Mouse (Mus musculus): ENCODE data around the gene Olfr638. TPM values are rescaled to one million over a fixed set of nuclear protein-coding genes. Genes with fewer than 3 reads are reported as not detected.
"Not testable (repeated sequence)": the region's sequence is repeated elsewhere in the genome, so short reads cannot be mapped to it uniquely, and the experiment has no call there.

Gene Olfr638
- polyA plus RNA-seq (2015; fragmentation: Nextera tagmentation; extraction: Ambion mirVana): not detected in 2 replicates

DNA sequence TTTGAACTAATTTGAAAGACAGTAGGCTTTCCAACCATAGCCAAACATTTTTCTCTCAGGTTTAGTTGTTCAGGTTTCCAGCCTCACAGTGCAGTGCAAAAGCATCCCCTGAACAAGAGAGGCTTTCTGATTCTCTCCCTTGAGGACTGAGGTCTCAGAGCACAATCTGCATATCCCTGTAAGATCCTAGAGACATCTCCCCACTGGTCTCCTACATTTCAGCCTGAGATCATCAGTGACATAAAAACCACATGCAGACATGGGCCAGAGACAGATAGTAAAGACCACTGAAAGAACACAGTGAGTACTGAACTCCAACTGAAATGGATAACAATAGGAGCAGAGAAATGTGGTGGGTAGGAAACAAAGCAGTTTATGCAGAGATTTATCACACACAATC is at the start of gene Olfr638:
Gene Olfr638 (plus strand): TSS at position 301 of the 400 bp plus-strand sequence.
- no peaks in the 10 kb centered on the region for H3K4me1 ChIP-seq
- no peaks in the 10 kb centered on the region for H3K27me3 ChIP-seq
- no peak within 1 kb of the TSS for H3K27ac ChIP-seq
- ATAC-seq (ENCODE audit: low FRiP score, low read depth): no peak
- no peaks in the 10 kb centered on the region for H3K36me3 ChIP-seq
- H3K9ac ChIP-seq: no peak within 1 kb of the TSS
- no peak within 1 kb of the TSS for H3K4me3 ChIP-seq
- H3K9me3 ChIP-seq: no peaks in the 10 kb centered on the region
- H3K4me2 ChIP-seq (replicated peaks): no peak within 1 kb of the TSS

DNA sequence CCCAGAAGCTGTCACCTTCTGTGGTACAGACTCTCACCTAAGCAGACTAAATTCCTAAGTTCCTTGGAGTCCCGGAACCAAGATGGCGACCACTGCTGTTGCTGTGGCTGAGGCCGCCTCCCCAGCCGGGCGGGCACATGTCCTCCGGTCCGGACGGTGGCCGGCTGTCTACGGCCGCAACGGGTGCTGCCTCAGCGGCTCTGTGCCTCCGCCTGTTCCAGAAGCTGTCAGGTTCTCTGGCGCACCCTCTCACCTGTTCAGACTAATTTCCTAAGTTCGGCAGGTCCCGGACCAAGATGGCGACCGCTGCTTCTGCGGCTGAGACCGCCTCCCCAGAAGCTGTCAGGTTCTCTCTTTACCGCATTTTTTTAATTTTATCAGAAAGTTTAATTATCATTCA is 31.7 kb upstream of the Olfr638 start:
- not testable (repeated sequence) for H3K9ac ChIP-seq; H3K4me1 ChIP-seq; H3K4me3 ChIP-seq; H3K27me3 ChIP-seq; ATAC-seq (ENCODE audit: low FRiP score, low read depth); H3K9me3 ChIP-seq; H3K27ac ChIP-seq; H3K36me3 ChIP-seq; H3K4me2 ChIP-seq (replicated peaks)
- 94% methylated on average over 22 of the region's 22 CpGs for WGBS

DNA sequence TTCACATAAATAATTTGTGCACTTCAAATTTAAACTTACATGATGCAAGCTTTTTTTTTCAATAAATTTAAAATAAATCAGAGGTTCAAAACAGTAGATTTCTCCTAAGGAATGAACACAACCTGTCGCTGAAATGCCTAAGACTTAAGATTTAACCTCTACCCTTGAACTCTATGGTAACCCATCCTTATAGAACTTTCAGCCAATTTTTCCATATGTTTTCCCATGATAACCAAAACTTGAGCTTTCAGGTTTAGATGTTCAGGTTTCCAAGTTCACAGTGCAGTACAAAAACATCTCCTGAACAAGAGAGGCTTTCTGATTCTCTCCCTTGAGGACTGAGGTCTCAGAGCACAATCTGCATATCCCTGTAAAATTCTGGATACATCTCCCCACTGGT is 27.7 kb upstream of the Olfr638 start, which contains the start of gene Olfr635:
Gene Olfr635 (plus strand): TSS at position 301 of the 400 bp plus-strand sequence.
- 71% methylated on average over 1 of the region's 1 CpGs for WGBS
- no peaks in the 10 kb centered on the region for H3K4me1 ChIP-seq
- no peak for ATAC-seq (ENCODE audit: low FRiP score, low read depth)
- no peak within 1 kb of the TSS for H3K4me2 ChIP-seq (replicated peaks)
- H3K27ac ChIP-seq: no peak within 1 kb of the TSS
- H3K9me3 ChIP-seq: no peaks in the 10 kb centered on the region
- no peak within 1 kb of the TSS for H3K4me3 ChIP-seq
- no peaks in the 10 kb centered on the region for H3K36me3 ChIP-seq
- no peaks in the 10 kb centered on the region for H3K27me3 ChIP-seq
- H3K9ac ChIP-seq: no peak within 1 kb of the TSS

DNA sequence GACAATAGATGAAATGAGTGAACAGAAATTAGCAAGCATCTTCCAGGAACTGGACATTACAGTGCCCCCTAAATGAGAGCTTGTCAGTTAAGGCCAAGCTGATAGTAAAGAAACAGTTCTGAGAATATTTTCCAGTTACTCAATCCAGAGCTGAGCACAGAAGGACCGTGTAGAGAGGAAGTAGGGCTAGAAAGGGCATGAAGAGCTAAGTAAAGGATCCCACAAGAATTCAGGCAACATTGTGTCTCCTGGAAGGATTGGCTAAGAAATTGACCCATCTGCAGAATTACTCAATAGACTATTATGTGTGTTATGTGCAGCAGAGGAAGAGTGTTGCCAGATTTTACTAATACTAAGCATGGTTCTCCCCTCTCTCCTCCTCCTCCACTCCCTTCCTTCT is 26.8 kb upstream of the Olfr638 start:
- no peaks in the 10 kb centered on the region for H3K9me3 ChIP-seq
- no peaks in the 10 kb centered on the region for H3K27me3 ChIP-seq
- no peak overlapping the region for H3K27ac ChIP-seq
- no peak for ATAC-seq (ENCODE audit: low FRiP score, low read depth)
- no peak overlapping the region for H3K4me2 ChIP-seq (replicated peaks)
- H3K4me3 ChIP-seq: no peak overlapping the region
- no peaks in the 10 kb centered on the region for H3K36me3 ChIP-seq
- 59% methylated on average over 1 of the region's 1 CpGs for WGBS
- H3K9ac ChIP-seq: no peak overlapping the region
- H3K4me1 ChIP-seq: no peaks in the 10 kb centered on the region

DNA sequence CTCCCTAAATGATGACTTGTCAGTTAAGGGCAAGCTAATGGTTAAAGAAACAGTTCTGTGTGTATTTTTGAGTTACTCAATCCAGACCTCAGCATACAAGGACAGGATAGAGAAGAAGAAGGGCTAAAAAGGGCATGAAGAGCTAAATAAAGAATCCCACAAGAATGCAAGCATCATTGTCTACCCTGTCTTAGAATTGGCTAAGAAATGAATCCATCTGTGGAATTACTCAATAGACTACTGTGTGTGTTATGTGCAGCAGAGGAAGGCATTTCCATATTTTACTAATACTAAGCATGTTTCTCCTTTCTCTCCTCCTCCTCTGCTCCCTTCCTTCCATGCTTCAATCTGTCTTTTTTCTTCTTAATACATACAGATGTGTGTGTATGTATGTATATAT is 578 bp downstream of the Olfr638 start:
- H3K4me1 ChIP-seq: no peaks in the 10 kb centered on the region
- ATAC-seq (ENCODE audit: low FRiP score, low read depth): no peak
- no peaks in the 10 kb centered on the region for H3K36me3 ChIP-seq
- no peak overlapping the region for H3K4me3 ChIP-seq
- no peak overlapping the region for H3K4me2 ChIP-seq (replicated peaks)
- H3K9me3 ChIP-seq: no peaks in the 10 kb centered on the region
- no peak overlapping the region for H3K9ac ChIP-seq
- H3K27ac ChIP-seq: no peak overlapping the region
- H3K27me3 ChIP-seq: no peaks in the 10 kb centered on the region

DNA sequence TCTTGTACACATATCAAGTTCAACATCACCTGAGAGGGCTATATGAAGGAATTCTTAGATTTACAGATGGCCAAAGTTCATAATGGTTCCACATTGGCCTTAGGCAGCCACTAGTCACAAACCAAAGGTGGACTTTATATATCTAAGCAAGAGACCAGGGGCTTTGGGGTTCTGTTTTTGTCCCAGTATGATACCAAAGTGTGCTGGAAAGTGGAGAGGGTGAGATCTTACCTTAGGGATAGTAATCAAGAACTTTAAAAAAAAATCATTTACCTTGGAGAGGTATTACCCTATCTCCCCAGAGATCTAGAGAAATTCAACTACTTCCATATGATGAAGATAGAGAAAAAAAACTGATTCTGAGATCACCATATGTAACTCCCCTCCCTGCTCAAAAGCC is 18.7 kb downstream of the Olfr638 start, which contains the start of gene Olfr639:
Gene Olfr639 (minus strand): TSS at position 101 of the 400 bp plus-strand sequence.
- Histone ChIP-seq H3K27me3 (no peaks in the 10 kb centered on the region), H3K36me3 (no peaks in the 10 kb centered on the region), H3K9me3 (0 out of 2 replicates have a peak, but pooled peaks cover under 1% of the 10 kb centered on the region), H3K27ac (no peak within 1 kb of the TSS), H3K4me1 (no peaks in the 10 kb centered on the region), H3K4me3 (no peak within 1 kb of the TSS), H3K4me2 (replicated peaks) (no peak within 1 kb of the TSS), H3K9ac (no peak within 1 kb of the TSS)
- no peak for ATAC-seq (ENCODE audit: low FRiP score, low read depth)

DNA sequence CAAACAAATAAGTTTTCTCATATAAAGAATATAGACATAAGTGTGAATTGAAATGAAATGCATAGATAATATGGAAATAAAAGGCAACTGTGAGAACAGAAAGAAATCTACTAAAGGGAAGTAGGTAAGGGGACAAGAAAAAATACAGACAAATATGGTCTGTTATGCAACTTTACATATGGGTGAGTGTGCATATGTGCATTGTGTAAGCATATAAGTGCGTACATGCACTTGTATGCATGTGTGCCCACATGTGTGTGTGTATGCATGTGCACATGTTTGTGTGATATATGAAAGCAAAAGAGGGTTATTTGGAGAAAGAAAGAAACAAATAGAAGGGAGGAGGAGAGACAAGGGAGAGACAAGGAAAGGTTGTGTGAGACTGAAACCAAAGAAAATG is 20.4 kb downstream of the Olfr638 start:
- Histone ChIP-seq H3K27me3 (no peaks in the 10 kb centered on the region), H3K36me3 (no peaks in the 10 kb centered on the region), H3K9me3 (no peaks in the 10 kb centered on the region), H3K4me2 (replicated peaks) (no peak overlapping the region), H3K27ac (no peak overlapping the region), H3K4me1 (no peaks in the 10 kb centered on the region), H3K9ac (no peak overlapping the region), H3K4me3 (no peak overlapping the region)
- no peak for ATAC-seq (ENCODE audit: low FRiP score, low read depth)
- WGBS: 87% methylated on average over 1 of the region's 1 CpGs

DNA sequence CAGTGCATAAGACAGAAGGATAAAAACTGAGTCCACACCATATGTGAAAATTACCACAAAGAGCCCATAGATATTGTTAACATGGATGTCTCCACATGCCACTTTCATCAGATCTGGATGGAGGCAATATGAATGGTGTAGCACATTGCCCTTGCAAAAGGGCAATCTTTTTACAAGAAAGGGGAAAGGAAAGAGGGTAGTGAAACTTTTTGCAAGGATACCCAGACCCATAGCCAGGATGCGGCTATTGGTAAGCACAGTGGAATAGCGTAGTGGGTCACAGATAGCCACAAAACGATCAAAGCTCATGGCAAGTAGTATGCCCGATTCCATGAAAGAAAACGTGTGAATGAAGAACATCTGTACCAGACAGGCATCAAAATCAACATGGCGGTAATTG is 23.1 kb downstream of the Olfr638 start:
- ATAC-seq (ENCODE audit: low FRiP score, low read depth): no peak
- Histone ChIP-seq H3K9me3 (no peaks in the 10 kb centered on the region), H3K9ac (no peak overlapping the region), H3K36me3 (no peaks in the 10 kb centered on the region), H3K27me3 (no peaks in the 10 kb centered on the region), H3K27ac (no peak overlapping the region), H3K4me3 (no peak overlapping the region), H3K4me2 (replicated peaks) (no peak overlapping the region), H3K4me1 (no peaks in the 10 kb centered on the region)
- WGBS: 90% methylated on average over 6 of the region's 6 CpGs

DNA sequence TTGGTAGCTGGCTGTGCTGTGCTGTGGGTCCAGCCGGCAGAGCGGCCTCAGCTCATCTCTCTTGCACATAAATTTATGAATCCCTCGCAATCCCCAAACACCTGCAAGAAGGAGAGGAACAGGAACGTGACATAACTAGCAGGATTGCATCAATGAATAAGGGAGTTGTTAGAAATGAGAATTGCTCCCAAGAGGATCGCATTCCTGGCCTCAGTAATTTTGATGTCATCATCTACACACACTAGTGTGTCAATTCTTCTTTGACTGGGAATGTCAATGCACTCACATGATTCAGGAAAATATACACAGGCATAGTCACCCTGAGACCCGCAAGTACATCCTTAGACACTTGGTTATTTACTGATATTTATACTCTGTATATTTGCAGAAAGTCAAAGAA is 26.9 kb downstream of the Olfr638 start, which contains the start of gene Olfr640:
Gene Olfr640 (minus strand): TSS at position 101 of the 400 bp plus-strand sequence.
- Histone ChIP-seq H3K27me3 (no peaks in the 10 kb centered on the region), H3K9ac (no peak within 1 kb of the TSS), H3K4me1 (no peaks in the 10 kb centered on the region), H3K4me2 (replicated peaks) (no peak within 1 kb of the TSS), H3K4me3 (no peak within 1 kb of the TSS), H3K27ac (no peak within 1 kb of the TSS), H3K36me3 (no peaks in the 10 kb centered on the region), H3K9me3 (no peaks in the 10 kb centered on the region)
- 82% methylated on average over 6 of the region's 6 CpGs for WGBS
- ATAC-seq (ENCODE audit: low FRiP score, low read depth): no peak

DNA sequence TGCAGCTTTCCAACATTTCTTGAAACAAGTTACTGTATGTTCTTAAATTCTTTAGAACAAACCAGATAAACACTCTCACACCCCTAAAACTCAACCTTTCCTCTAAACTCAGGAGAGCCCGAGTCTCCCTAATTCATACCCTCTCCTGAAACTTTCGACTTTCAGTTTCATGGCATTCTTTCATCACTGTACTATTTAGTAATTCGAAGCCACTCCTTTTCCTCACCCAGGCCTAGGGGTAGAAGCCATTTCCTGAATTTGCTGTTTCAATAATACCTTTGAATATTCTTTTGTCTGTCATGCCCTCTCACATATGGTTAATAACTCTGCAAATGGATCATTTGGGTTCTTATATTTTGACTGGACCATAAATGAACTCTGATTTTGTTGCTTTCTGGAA is 28.4 kb downstream of the Olfr638 start:
- Histone ChIP-seq H3K27ac (no peak overlapping the region), H3K9me3 (no peaks in the 10 kb centered on the region), H3K4me1 (no peaks in the 10 kb centered on the region), H3K9ac (no peak overlapping the region), H3K4me2 (replicated peaks) (no peak overlapping the region), H3K27me3 (no peaks in the 10 kb centered on the region), H3K36me3 (no peaks in the 10 kb centered on the region), H3K4me3 (no peak overlapping the region)
- ATAC-seq (ENCODE audit: low FRiP score, low read depth): no peak
- WGBS: 79% methylated on average over 3 of the region's 3 CpGs

DNA sequence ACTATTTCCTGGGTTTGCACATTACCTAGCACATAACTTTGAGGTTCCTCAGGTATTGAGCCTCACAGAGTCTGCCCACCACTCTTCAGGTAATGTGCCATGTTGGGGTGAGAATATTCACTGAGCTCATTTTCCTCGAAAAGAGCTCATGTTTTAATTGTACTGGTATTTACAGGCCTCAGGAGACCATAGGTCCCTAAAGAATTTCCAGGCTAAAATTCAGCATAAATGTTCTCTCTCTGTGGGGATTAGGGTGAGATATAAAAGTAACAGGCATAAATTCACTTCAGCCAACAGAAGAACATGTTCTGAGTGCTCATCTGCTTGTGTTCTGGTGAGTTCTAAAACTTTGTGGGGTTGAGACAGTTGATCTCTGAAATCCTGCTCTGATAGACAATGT is 36.6 kb downstream of the Olfr638 start, which contains the start of gene Olfr641:
Gene Olfr641 (plus strand): TSS at position 301 of the 400 bp plus-strand sequence.
- ATAC-seq (ENCODE audit: low FRiP score, low read depth): no peak
- no peak within 1 kb of the TSS for H3K4me2 ChIP-seq (replicated peaks)

DNA sequence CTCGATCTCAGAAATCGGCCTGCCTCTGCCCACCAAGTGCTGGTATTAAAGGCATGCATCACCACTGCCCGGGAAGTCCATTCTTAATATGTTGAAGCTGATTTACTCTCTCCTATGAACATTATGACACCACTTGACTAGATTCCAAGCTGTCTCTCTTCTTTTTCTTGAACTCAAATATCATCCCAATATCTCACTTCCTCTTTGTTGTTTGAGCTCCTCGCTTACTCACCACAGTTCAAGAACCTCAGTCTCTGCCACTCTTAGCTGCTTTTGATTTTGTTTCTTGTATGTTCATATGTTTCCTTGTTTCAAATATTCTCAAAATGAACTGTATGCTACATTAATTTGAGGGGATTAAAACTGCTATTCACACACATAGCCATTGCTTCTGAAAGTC is 52.2 kb downstream of the Olfr638 start:
- H3K36me3 ChIP-seq: no peaks in the 10 kb centered on the region
- H3K27ac ChIP-seq: no peak overlapping the region
- no peaks in the 10 kb centered on the region for H3K27me3 ChIP-seq
- no peak overlapping the region for H3K4me2 ChIP-seq (replicated peaks)
- WGBS: 85% methylated on average over 4 of the region's 4 CpGs
- ATAC-seq (ENCODE audit: low FRiP score, low read depth): no peak
- no peak overlapping the region for H3K4me3 ChIP-seq
- H3K9me3 ChIP-seq: no peaks in the 10 kb centered on the region
- no peaks in the 10 kb centered on the region for H3K4me1 ChIP-seq
- H3K9ac ChIP-seq: no peak overlapping the region

More for the DNA sequence above, 36.6 kb downstream of the Olfr638 start, which contains the start of gene Olfr641:
- no peak within 1 kb of the TSS for H3K9ac ChIP-seq
- H3K4me3 ChIP-seq: no peak within 1 kb of the TSS
- no peaks in the 10 kb centered on the region for H3K27me3 ChIP-seq
- no peaks in the 10 kb centered on the region for H3K4me1 ChIP-seq
- H3K27ac ChIP-seq: no peak within 1 kb of the TSS
- no peaks in the 10 kb centered on the region for H3K9me3 ChIP-seq
- WGBS: 75% methylated on average over 1 of the region's 1 CpGs
- no peaks in the 10 kb centered on the region for H3K36me3 ChIP-seq

DNA sequence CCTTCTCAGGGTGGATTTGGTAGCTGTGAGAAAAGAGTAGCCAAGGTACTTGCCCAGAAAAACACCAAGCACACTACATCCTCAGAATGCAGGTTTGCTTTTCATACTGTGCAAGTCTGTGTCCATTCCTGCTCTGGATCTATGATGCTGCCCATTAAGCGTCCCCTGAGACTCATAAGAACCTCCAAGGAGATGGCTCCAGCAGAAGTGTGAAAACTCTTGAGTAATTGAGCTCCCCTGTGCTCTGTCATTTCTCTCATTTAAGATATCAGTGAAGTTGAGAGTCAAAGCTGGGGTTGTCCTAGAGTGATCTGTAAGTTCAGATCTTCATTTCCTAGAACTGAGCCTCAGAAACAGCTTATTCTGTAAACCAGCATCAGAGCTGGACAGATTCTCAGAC is 54.0 kb downstream of the Olfr638 start, which contains the start of gene Olfr642:
Gene Olfr642 (minus strand): TSS at position 101 of the 400 bp plus-strand sequence.
- no peaks in the 10 kb centered on the region for H3K27me3 ChIP-seq
- H3K9ac ChIP-seq: no peak within 1 kb of the TSS
- H3K36me3 ChIP-seq: no peaks in the 10 kb centered on the region
- no peaks in the 10 kb centered on the region for H3K9me3 ChIP-seq
- H3K4me3 ChIP-seq: no peak within 1 kb of the TSS
- no peaks in the 10 kb centered on the region for H3K4me1 ChIP-seq
- no peak within 1 kb of the TSS for H3K4me2 ChIP-seq (replicated peaks)
- no peak within 1 kb of the TSS for H3K27ac ChIP-seq
- WGBS: 61% methylated on average over 1 of the region's 1 CpGs
- ATAC-seq (ENCODE audit: low FRiP score, low read depth): no peak
